Mouse (Mus musculus) forebrain, postnatal 0 days (tissue): ENCODE measurements around the gene 2410015M20Rik. TPM values are rescaled to one million over a fixed set of nuclear protein-coding genes. Genes with fewer than 3 reads are reported as not detected.

Experiments used
- ATAC-seq: fragments of 200-750 bp; cut with Nextera tagmentation; 2 replicates; pipeline ENCODE4 v1.8.0; 2017; ENCODE audit warnings: mild to moderate bottlenecking, moderate library complexity
- DNase-seq: peaks from one replicate; pipeline ENCODE4 v3.0.0-alpha.2; 2015
- H3K27ac ChIP-seq: fragments of 300-500 bp; sonication (generic); 2 replicates; pipeline ENCODE4 v1.5.1; 2014; ENCODE audit warnings: low read depth, mild to moderate bottlenecking, antibody characterized with exemption, low read length, moderate library complexity, mixed read lengths
- H3K27me3 ChIP-seq: fragments of 300-500 bp; sonication (generic); 2 replicates; pipeline ENCODE4 v1.6.1; 2014; ENCODE audit warnings: mild to moderate bottlenecking, low read length, mixed read lengths; ENCODE audit not compliant: insufficient read depth
- H3K36me3 ChIP-seq: fragments of 300-500 bp; sonication (generic); 2 replicates; pipeline ENCODE4 v1.6.1; 2014; ENCODE audit warnings: mild to moderate bottlenecking, moderate library complexity; ENCODE audit not compliant: insufficient read depth
- H3K4me1 ChIP-seq: fragments of 300-500 bp; sonication (generic); 2 replicates; pipeline ENCODE4 v1.6.1; 2014; ENCODE audit warnings: antibody characterized with exemption; ENCODE audit not compliant: insufficient read depth
- H3K4me2 ChIP-seq: fragments of 300-500 bp; sonication (generic); 2 replicates; pipeline ENCODE4 v1.6.1; 2014; ENCODE audit warnings: low read depth, mild to moderate bottlenecking, moderate library complexity
- H3K4me3 ChIP-seq: fragments of 300-500 bp; sonication (generic); 2 replicates; pipeline ENCODE4 v1.5.1; 2014; ENCODE audit warnings: low read depth, low read length, mixed read lengths
- H3K9ac ChIP-seq: fragments of 300-500 bp; sonication (generic); 2 replicates; pipeline ENCODE4 v1.6.1; 2014; ENCODE audit warnings: mild to moderate bottlenecking
- H3K9me3 ChIP-seq: fragments of 300-500 bp; sonication (generic); 2 replicates; pipeline ENCODE4 v1.6.1; 2016; ENCODE audit warnings: low read length
- CTCF ChIP-seq: sonication (generic); IDR thresholded peaks from 2 replicates; pipeline ENCODE4 v1.5.1; 2016; ENCODE audit warnings: antibody characterized with exemption, control low read depth, low read depth
- WGBS: fragments of 180-500 bp; shearing (Covaris S2); extraction: QIAGEN DNeasy Blood & Tissue Kit; methylation state at CpG from one replicate; pipeline ENCODE4 v1.1.7; 2014; 5-methylcytosine and 5-hydroxymethylcytosine counted together
- polyA plus RNA-seq: library from polyadenylated mRNA; unstranded; fragments of >200 nt; fragmentation: Nextera tagmentation; extraction: Ambion mirVana; gene quantifications from 2 replicates; pipeline ENCODE4 v1.2.1, GENCODE M21; 2015
- total RNA-seq: library from RNA; depleted of rRNA; stranded (reverse); fragments of >200 nt; gene quantifications from 2 replicates; pipeline ENCODE4 v1.2.3, GENCODE M21; 2014; rRNA removed

Gene 2410015M20Rik
- total RNA-seq, result 66.0 and 124 TPM in 2 replicates
- polyA plus RNA-seq, result 208 and 263 TPM in 2 replicates

- peak; percentile 85 for ATAC-seq
- H3K36me3 ChIP-seq, result peaks cover 31% of the 10 kb centered on the region
- H3K4me1 ChIP-seq, result peaks cover 18% of the 10 kb centered on the region
- no peaks in the 10 kb centered on the region for H3K27me3 ChIP-seq
- H3K4me2 ChIP-seq, result peak within 1 kb of the TSS; percentile 82
- peak; percentile 97 for DNase-seq
- peak within 1 kb of the TSS; percentile 47 for H3K4me3 ChIP-seq
- H3K27ac ChIP-seq, result peak within 1 kb of the TSS; percentile 86
- 2% methylated on average over 44 of the region's 44 CpGs for WGBS
- TF ChIP-seq CTCF, result peak; percentile 85
- H3K9me3 ChIP-seq, result no peaks in the 10 kb centered on the region
- H3K9ac ChIP-seq, result peak within 1 kb of the TSS; percentile 74
Observed at GRCm38 (mm10) chr17:56609452-56610171, at the start of gene 2410015M20Rik. 2410015M20Rik (minus strand) TSS chr17:56609771.

GRCm38 (mm10) chr17:56656171-56656570, 46.6 kb upstream of the 2410015M20Rik start:
- no peak overlapping the region for H3K27ac ChIP-seq
- H3K9ac ChIP-seq, result no peak overlapping the region
- TF ChIP-seq CTCF, result no peak
- DNase-seq (no peak), ATAC-seq (no peak)
- H3K27me3 ChIP-seq, result no peaks in the 10 kb centered on the region
- no peak overlapping the region for H3K4me3 ChIP-seq
- no peak overlapping the region for H3K4me2 ChIP-seq
- no peaks in the 10 kb centered on the region for H3K4me1 ChIP-seq
- WGBS, result 85% methylated on average over 6 of the region's 6 CpGs
- H3K36me3 ChIP-seq, result no peaks in the 10 kb centered on the region
- H3K9me3 ChIP-seq, result no peaks in the 10 kb centered on the region

GRCm38 (mm10) chr17:56655311-56655710, 45.7 kb upstream of the 2410015M20Rik start:
- Histone ChIP-seq H3K27ac (no peak overlapping the region), H3K27me3 (no peaks in the 10 kb centered on the region), H3K9ac (no peak overlapping the region), H3K4me1 (no peaks in the 10 kb centered on the region), H3K4me3 (no peak overlapping the region), H3K4me2 (no peak overlapping the region), H3K9me3 (no peaks in the 10 kb centered on the region), H3K36me3 (no peaks in the 10 kb centered on the region)
- ATAC-seq, result no peak
- TF ChIP-seq CTCF, result no peak
- no peak for DNase-seq
- 84% methylated on average over 3 of the region's 3 CpGs for WGBS

GRCm38 (mm10) chr17:56654771-56655170, 45.2 kb upstream of the 2410015M20Rik start:
- Histone ChIP-seq H3K9me3 (no peaks in the 10 kb centered on the region), H3K4me3 (no peak overlapping the region), H3K9ac (no peak overlapping the region), H3K36me3 (no peaks in the 10 kb centered on the region), H3K4me2 (no peak overlapping the region), H3K4me1 (no peaks in the 10 kb centered on the region), H3K27ac (no peak overlapping the region), H3K27me3 (no peaks in the 10 kb centered on the region)
- TF ChIP-seq CTCF, result no peak
- no peak for DNase-seq
- no peak for ATAC-seq
- WGBS, result 77% methylated on average over 2 of the region's 2 CpGs

GRCm38 (mm10) chr17:56651801-56652200, 42.2 kb upstream of the 2410015M20Rik start:
- H3K4me2 ChIP-seq, result no peak overlapping the region
- H3K4me1 ChIP-seq, result no peaks in the 10 kb centered on the region
- H3K27ac ChIP-seq, result no peak overlapping the region
- ATAC-seq (no peak), DNase-seq (no peak)
- no peak overlapping the region for H3K9ac ChIP-seq
- no peak overlapping the region for H3K4me3 ChIP-seq
- TF ChIP-seq CTCF, result no peak
- H3K36me3 ChIP-seq, result no peaks in the 10 kb centered on the region
- WGBS, result 39% methylated on average over 10 of the region's 10 CpGs
- H3K27me3 ChIP-seq, result no peaks in the 10 kb centered on the region
- no peaks in the 10 kb centered on the region for H3K9me3 ChIP-seq

GRCm38 (mm10) chr17:56647546-56647945, 38.0 kb upstream of the 2410015M20Rik start:
- H3K36me3 ChIP-seq, result no peaks in the 10 kb centered on the region
- H3K27me3 ChIP-seq, result no peaks in the 10 kb centered on the region
- no peak overlapping the region for H3K9ac ChIP-seq
- no peak overlapping the region for H3K4me3 ChIP-seq
- H3K27ac ChIP-seq, result no peak overlapping the region
- no peak for TF ChIP-seq CTCF
- no peak for DNase-seq
- H3K4me1 ChIP-seq, result no peaks in the 10 kb centered on the region
- no peak for ATAC-seq
- WGBS, result 71% methylated on average over 12 of the region's 13 CpGs
- H3K4me2 ChIP-seq, result no peak overlapping the region
- H3K9me3 ChIP-seq, result no peaks in the 10 kb centered on the region

GRCm38 (mm10) chr17:56643237-56643636, 33.7 kb upstream of the 2410015M20Rik start:
- Histone ChIP-seq H3K9me3 (no peaks in the 10 kb centered on the region), H3K4me2 (no peak overlapping the region), H3K4me3 (no peak overlapping the region), H3K36me3 (no peaks in the 10 kb centered on the region), H3K27ac (no peak overlapping the region), H3K4me1 (no peaks in the 10 kb centered on the region), H3K9ac (no peak overlapping the region), H3K27me3 (no peaks in the 10 kb centered on the region)
- TF ChIP-seq CTCF, result no peak
- ATAC-seq (no peak), DNase-seq (no peak)
- 81% methylated on average over 4 of the region's 4 CpGs for WGBS
